Mouse (Mus musculus): ENCODE results near the gene 1700007K13Rik. TPM values are rescaled to one million over a fixed set of nuclear protein-coding genes. Genes with fewer than 3 reads are reported as not detected.
A peak's percentile ranks its signal among the peaks of the same experiment; 100 is the strongest.

Gene 1700007K13Rik
- polyA plus RNA-seq, 1 experiment = 1.8 TPM

- no peak for DNase-seq (ENCODE audit: low spot score)
These were observed 3.3 kb upstream of the 1700007K13Rik start for GRCm38 (mm10) chr2:28469461-28469860.

GRCm38 (mm10) chr2:28468486-28469225 is 2.5 kb upstream of the 1700007K13Rik start:
- DNase-seq (ENCODE audit: low spot score) = no peak

DNA sequence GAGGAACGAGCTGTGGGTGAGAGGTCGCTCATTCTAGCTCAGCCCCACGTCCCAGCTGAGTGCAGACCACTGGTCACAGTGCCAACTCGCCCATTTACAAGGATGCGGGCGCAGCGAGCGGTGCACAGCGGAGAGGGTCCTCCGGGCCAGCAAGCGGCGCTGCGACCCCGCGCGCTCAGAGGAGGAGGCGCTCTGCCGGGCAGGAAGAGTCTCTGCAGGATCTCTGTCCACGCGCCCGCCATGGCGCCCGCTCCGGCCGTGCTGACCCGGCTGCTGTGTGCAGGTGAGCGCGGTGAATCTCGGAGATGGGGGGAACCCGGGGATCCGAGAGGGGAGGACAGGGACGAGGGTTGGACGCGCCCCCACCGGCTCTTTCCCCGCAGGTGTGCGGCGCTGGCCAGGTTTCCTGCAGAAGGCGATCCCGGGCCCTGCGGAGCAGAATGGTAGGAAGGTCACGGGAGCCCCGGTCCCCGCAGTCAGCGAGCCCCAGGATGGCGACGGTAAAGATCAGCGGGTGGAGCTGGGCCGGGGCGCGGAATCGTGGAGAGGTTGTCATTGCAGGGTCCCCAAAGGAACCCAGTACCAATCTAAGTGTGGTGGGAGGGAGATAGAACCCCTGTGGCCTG is 1.8 kb upstream of the 1700007K13Rik start, which contains the start of gene Mrps2:
Mrps2 (plus strand) TSS at position 207 of the 626 bp plus-strand sequence.
- peak; percentile 82 for DNase-seq (ENCODE audit: low spot score)

- no peak for DNase-seq (ENCODE audit: low spot score)
These were observed 1.2 kb downstream of the 1700007K13Rik start for GRCm38 (mm10) chr2:28464919-28465318.

DNA sequence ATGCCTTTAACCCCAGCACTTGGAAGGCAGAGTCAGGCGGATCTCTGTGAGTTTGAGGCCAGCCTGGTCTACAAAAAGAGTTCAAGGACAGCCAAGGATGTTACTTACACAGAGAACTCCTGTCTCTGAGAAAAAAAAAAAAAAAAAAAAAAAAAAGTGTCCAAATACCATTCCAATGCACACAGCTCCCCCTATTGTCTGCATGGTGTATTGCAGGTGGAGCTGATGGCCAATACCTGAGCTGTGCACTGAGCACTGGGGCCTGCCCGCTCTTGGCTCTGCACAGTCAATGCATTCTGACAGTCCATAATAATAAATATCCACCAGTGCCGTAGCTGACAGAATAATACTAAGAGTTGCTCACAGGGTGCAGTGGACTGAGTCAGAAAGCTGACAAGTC is 2.2 kb downstream of the 1700007K13Rik start:
- DNase-seq (ENCODE audit: low spot score) = no peak

DNA sequence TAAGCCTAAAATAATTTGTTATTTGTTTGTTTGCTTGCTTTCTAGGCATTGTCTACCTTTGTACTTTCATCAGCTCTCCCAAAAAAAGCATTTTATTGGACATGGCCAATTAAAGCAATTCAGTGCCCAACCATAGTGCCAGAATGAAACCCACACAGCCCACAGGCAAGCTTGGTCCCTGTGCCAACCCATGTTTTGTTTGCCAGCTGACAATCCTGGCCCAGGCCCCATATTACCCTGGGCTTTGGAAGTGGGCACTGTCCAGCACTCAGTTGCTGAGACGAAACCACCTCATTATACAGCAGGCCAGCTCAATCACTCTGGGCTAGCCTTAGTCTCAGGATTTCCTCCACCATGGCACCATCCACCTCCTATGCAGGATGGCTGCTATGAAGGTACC is 9.5 kb downstream of the 1700007K13Rik start:
- no peak for DNase-seq (ENCODE audit: low spot score)

DNA sequence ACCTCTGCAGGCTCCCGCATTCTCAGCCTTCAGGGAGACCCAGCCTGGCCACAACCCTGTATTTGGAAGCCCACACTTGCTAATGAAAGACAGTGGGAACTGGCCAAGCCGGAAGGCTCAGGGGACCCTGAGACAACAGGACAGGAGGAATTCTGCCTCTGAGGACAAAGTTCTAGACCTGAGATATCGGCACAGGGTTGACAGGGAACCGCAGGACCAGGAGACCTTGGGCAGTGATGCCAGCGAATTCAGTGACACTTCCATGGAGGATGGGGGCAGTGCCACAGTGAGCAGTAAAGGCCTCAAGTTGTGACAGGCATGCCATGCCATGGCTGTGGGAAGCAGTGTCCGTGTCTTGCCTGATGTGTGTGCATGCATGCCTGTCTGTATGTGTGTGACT is 12.6 kb downstream of the 1700007K13Rik start:
- DNase-seq (ENCODE audit: low spot score) = no peak

DNA sequence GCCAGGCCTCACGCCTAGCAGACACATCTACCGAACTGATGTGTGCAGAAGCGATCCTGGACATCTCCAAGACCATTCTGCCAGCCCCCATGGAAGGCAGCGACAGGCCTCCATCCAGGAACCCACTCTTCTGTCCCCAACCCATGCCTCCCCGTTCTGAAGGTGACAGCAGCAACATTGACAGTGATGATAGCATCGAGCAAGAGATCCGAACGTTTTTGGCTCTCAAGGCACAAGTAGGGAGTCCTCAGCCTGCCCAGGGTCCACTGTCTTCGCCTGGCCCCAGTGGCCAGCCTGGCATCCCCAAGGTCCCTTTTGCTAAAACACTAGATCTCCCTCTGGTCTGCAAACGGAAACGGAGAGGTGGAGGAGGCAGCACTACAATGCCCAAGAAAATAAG is 14.5 kb downstream of the 1700007K13Rik start:
- no peak for DNase-seq (ENCODE audit: low spot score)

GRCm38 (mm10) chr2:28447315-28447670 is 18.8 kb downstream of the 1700007K13Rik start:
- no peak for DNase-seq (ENCODE audit: low spot score)

DNA sequence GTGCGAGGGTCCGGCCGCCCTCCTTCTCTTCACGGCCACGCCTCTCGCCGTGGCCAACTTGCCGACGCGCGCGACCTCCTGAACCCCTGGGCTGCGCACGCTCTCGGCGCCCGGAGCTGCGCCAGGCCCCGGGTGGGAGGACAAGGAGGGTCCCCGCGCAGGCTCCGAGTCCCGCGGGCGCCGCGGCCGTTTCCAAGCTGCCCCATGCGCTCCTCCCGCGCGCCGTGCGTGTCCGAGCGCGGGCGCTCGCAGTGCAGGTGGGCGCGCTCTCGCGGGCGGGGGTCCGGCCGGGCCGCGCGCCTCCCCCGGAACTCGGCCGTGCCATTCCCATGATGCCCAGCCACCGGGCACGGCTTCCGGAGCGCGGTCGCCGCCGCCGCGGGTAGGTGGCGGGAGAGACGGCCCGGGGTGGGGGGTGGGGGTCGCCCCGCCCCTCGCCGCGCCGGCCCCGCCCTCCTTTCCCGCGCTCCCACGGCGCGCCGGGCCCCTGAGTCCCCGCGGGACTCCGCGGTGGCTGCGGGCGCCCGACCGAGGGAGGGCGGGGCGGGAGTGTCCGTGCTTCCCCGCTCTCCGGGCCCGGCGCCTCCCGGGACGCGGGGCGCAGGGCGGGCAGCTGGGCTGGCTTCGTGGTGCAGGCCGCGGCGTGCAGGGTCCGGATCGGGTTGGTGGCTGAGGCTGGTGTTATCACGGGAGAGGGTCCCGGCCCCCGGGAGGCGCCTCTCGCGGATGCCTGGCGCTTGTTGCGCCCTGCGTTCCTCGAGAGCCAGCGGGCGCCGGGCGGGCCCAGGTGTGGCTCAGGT is 19.4 kb downstream of the 1700007K13Rik start, which contains the start of gene Ppp1r26:
Ppp1r26 (plus strand) TSS at position 286 of the 800 bp plus-strand sequence.
- peak; percentile 45 for DNase-seq (ENCODE audit: low spot score)

DNA sequence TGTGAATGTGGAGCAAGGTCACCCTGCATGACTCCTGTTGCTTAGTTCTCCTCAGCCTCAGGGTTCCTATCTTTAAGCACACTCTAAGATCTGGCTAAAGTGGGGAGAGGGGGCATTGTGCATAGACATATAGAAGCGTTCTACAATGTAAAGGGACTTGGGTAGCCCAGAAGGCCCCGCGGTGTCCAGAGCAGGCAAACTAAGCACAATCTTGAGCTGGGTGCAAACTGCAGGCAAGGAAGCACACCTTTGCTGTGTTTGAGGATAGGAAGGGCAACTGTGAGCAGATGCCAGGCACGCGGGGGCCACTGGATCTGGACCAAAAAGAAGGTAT is 20.0 kb downstream of the 1700007K13Rik start:
- no peak for DNase-seq (ENCODE audit: low spot score)

DNA sequence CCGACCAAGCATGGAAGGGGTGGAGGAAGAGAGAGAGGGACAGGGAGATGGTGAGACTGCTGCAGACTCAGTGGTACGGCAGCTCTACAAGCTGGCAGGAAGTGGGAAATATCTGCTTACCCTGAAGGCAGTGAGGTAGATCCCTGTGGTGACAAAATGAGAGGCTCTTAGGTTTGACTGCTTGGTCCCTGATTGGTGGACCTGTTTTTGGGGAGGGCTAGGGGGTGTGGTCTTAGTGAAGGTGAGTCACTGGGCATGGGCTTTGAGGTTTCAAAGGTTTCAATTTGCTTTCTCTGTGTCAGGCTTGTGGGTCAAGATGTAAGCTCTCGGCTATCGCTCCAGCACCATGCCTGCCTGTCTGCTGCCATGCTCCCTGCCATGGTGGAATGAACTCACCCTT is 21.1 kb downstream of the 1700007K13Rik start:
- no peak for DNase-seq (ENCODE audit: low spot score)

DNA sequence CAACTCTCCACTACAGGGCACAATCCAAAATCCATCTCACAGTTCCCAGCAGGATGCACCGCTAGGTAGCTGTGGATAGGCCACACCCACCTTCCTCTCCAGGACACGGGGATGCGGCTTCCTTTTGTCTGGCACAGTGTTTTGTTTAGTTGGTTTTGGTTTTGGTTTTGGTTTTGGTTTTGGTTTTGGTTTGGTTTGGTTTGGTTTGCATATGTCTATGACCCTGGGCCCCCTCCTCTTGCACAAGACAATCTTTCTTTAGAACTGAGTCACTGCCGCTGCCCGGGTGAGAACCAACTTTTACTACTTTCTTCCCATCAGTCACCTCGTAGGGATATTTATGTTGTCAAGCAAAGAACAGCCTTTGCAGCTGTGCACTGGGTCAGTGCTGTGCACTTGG is 25.3 kb downstream of the 1700007K13Rik start:
- DNase-seq (ENCODE audit: low spot score) = no peak

- DNase-seq (ENCODE audit: low spot score) = no peak
These were observed 30.7 kb downstream of the 1700007K13Rik start for GRCm38 (mm10) chr2:28435401-28435800.

- no peak for DNase-seq (ENCODE audit: low spot score)
These were observed 32.6 kb downstream of the 1700007K13Rik start for GRCm38 (mm10) chr2:28433512-28433911.

DNA sequence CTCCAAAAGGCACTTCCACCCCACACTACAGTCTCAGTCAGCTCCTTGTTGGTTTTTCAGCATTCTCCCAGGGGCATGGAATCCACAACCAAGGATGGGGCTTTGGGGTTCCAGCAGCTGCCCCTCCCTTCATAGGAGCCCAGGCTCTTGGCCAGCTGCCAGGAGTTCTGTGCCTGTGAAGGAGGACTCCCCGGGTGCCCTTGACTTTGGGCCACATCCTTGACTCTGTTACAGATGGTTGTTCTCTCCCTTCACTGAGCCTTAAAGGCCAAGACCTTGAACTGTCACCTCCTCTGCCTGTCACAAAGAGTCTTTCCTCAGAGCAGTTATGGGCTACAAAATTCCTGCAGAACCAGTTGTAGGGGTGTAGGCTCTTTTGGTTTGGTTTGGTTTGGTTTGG is 33.3 kb downstream of the 1700007K13Rik start:
- no peak for DNase-seq (ENCODE audit: low spot score)

DNA sequence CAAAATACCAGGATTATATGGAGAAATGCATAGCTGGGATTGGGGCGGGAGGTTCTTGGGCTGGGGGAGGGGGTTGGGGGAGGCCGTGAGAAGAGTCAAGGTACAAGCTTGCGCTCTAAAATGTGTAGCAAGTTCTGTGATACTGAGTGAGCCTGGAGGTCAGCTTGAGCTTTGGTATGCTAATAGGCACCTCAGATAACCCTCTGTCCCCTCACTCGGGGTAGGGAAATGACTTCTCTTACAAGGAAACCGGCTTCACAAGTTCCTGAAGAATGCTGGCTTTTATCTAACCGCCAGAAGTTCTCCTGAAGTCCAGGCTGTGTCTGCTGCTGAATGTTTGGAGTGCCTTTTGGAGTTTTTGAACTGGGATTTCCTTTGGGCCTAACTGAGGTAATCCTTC is 35.3 kb downstream of the 1700007K13Rik start:
- DNase-seq (ENCODE audit: low spot score) = no peak

GRCm38 (mm10) chr2:28427226-28427625 is 38.9 kb downstream of the 1700007K13Rik start:
- no peak for DNase-seq (ENCODE audit: low spot score)

GRCm38 (mm10) chr2:28423167-28423566 is 43.0 kb downstream of the 1700007K13Rik start:
- no peak for DNase-seq (ENCODE audit: low spot score)

DNA sequence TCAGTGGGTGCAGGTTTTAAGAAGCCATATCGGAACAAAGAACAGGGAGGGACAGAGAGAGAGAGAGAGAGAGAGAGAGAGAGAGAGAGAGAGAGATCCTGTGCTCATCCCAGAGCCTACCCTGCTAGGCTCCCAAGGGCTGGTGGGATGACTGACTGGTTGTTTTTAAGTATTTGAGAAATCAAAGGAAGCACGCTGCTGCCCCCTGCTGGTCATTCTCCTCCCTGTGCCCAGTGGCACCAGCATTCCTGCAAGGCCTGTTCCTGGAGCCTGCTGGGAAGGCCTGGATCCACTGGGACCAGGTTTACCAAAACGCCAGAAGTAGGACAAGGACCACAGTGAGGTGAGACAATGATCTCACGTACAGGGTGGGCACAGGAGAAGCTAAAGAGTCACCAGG is 46.2 kb downstream of the 1700007K13Rik start:
- DNase-seq (ENCODE audit: low spot score) = peak; percentile 66

- DNase-seq (ENCODE audit: low spot score) = peak; percentile 81
These were observed 48.1 kb downstream of the 1700007K13Rik start for GRCm38 (mm10) chr2:28418034-28418433.

- DNase-seq (ENCODE audit: low spot score) = no peak
These were observed 49.6 kb downstream of the 1700007K13Rik start for GRCm38 (mm10) chr2:28416511-28416910.
